Mouse (Mus musculus) hindbrain, embryonic 15.5 days (tissue): ENCODE measurements around the gene 0610010K14Rik. TPM values are rescaled to one million over a fixed set of nuclear protein-coding genes. Genes with fewer than 3 reads are reported as not detected.

Experiments used
- ATAC-seq: fragments of 200-750 bp; cut with Nextera tagmentation; 2 replicates; pipeline ENCODE4 v1.8.0; 2017; ENCODE audit warnings: low read depth, moderate number of reproducible peaks, moderate TSS enrichment; ENCODE audit not compliant: low FRiP score
- H3K27ac ChIP-seq: fragments of 300-500 bp; sonication (generic); replicated peaks from 2 replicates; pipeline ENCODE4 v1.5.1; 2015; ENCODE audit warnings: mild to moderate bottlenecking, inconsistent platforms
- H3K27me3 ChIP-seq: fragments of 300-500 bp; sonication (generic); 2 replicates; pipeline ENCODE4 v1.6.1; 2015; ENCODE audit warnings: control low read depth, inconsistent platforms
- H3K36me3 ChIP-seq: fragments of 300-500 bp; sonication (generic); 2 replicates; pipeline ENCODE4 v1.6.1; 2015; ENCODE audit warnings: control low read depth, inconsistent platforms
- H3K4me1 ChIP-seq: fragments of 300-500 bp; sonication (generic); replicated peaks from 2 replicates; pipeline ENCODE4 v1.6.1; 2015; ENCODE audit warnings: control low read depth, inconsistent platforms
- H3K4me2 ChIP-seq: fragments of 300-500 bp; sonication (generic); 2 replicates; pipeline ENCODE4 v1.6.1; 2015; ENCODE audit warnings: moderate library complexity, mild to moderate bottlenecking, inconsistent platforms
- H3K4me3 ChIP-seq: fragments of 300-500 bp; sonication (generic); 2 replicates; pipeline ENCODE4 v1.5.1; 2015; ENCODE audit warnings: mild to moderate bottlenecking, inconsistent platforms
- H3K9ac ChIP-seq: fragments of 300-500 bp; sonication (generic); 2 replicates; pipeline ENCODE4 v1.6.1; 2015; ENCODE audit warnings: inconsistent platforms
- H3K9me3 ChIP-seq: fragments of 300-500 bp; sonication (generic); 2 replicates; pipeline ENCODE4 v1.6.1; 2016; ENCODE audit warnings: control low read depth, inconsistent platforms
- WGBS: fragments of 180-500 bp; shearing (Covaris S2); methylation state at CpG from one replicate; pipeline ENCODE4 v1.1.7; 2015; 5-methylcytosine and 5-hydroxymethylcytosine counted together
- polyA plus RNA-seq: library from polyadenylated mRNA; unstranded; fragments of >200 nt; fragmentation: Nextera tagmentation; extraction: Ambion mirVana; gene quantifications from 2 replicates; pipeline ENCODE4 v1.2.1, GENCODE M21; 2015

Gene 0610010K14Rik
- polyA plus RNA-seq, 1 experiment from 2014 or later = 175 TPM

DNA sequence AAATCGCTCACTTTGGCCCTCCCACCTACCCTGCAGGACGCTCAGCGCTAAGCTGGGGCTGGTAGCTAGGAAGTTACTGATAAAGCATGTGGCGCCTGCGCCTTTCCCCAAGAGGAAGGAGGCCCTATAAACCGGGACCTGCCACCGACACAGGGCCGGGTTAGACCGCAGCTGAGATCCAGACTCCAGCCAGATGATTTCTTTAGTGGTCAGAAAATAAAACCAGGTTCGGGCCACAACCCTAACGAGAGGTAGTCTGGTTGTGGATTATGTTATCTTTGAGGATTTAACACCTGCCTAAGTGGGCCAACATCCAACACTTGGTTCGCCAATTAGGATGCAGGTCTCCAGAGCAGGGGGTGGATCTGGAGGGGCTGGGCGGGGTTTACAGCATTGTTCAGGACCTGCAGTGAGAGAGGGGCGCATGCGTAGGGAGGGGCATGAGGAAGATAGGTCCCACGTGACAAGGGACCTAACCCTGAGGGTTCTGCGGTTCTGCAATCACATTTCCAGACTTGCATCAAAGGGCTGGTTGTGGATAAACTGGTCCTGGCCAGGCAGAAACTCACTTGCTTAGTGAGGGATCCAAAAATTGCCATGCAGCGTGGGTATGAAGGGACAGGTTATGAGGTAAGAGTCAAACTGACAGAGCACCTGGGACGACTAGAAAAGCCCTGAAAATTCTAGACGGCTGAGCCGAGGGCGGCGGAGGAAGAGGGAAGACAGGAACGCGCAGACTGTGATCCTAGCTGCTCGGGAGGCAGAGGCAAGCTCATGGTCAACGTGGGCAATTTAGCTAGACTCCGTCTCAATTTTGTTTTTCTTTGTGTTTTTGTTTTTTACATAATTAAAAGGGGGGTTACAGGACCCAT lies 16.7 kb downstream of the 0610010K14Rik start, which contains the start of gene Slc16a13:
Gene Slc16a13 (minus strand): TSS at position 334 of the 872 bp plus-strand sequence.
- Histone ChIP-seq H3K36me3 (peaks cover 6% of the 10 kb centered on the region; the same call in 1 of the 2 replicates), H3K9ac (peak within 1 kb of the TSS; percentile 64), H3K27ac (peak within 1 kb of the TSS; percentile 86), H3K4me3 (peak within 1 kb of the TSS; percentile 60), H3K4me2 (peak within 1 kb of the TSS; percentile 87), H3K9me3 (no peaks in the 10 kb centered on the region), H3K27me3 (peaks cover 16% of the 10 kb centered on the region), H3K4me1 (peaks cover 35% of the 10 kb centered on the region)
- ATAC-seq = peak; percentile 96
- under 1% methylated on average over 28 of the region's 28 CpGs for WGBS

DNA sequence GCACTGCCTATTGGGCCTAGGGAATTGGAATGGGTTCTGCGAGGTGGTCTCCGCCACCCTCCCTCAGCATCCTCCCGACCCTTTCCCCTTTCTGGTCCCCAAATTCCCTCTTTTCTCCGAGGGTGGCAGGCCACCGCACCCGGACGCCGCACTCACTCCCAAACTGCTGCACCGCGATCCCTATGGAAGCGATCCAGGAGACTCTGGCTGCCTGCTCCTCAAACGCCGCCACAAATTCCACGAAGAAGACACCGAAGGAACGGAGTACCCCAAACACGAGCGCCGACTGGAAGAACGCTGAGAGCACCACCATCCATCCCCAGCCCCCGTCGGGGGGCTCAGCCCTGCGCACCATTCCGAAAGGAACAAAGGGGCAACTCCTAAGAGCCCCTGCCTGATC lies 17.4 kb downstream of the 0610010K14Rik start:
- WGBS = under 1% methylated on average over 24 of the region's 24 CpGs
- Histone ChIP-seq H3K4me3 (peak overlapping the region; percentile 60), H3K4me2 (peak overlapping the region; percentile 87), H3K9ac (peak overlapping the region; percentile 57), H3K4me1 (peaks cover 35% of the 10 kb centered on the region), H3K27ac (peak overlapping the region; percentile 86), H3K36me3 (peaks cover 6% of the 10 kb centered on the region; the same call in 1 of the 2 replicates), H3K9me3 (no peaks in the 10 kb centered on the region), H3K27me3 (peaks cover 19% of the 10 kb centered on the region)
- no peak for ATAC-seq

DNA sequence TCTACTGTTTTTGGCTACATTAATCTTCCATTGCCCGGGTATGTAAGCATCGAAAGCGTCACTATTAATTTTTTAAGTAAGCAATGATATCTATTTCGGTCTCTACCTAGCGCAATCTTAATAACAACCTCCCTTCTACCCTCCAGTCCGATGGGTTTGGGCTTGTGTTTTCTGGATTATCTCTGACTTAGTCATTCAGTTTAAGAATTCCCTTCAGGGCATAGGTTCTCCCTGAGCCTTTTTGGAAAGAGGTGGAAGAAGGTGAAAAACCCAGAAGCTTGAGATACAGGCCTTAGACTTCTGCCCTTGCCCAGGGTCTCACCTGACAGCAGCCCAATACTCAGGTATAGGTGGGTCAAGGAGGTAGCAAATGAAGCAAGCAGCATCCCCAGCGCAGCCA lies 17.8 kb downstream of the 0610010K14Rik start:
- Histone ChIP-seq H3K4me1 (peaks cover 39% of the 10 kb centered on the region), H3K27me3 (peaks cover 23% of the 10 kb centered on the region), H3K27ac (peak overlapping the region; percentile 86), H3K4me3 (peak overlapping the region; percentile 60), H3K9me3 (no peaks in the 10 kb centered on the region), H3K36me3 (peaks cover 6% of the 10 kb centered on the region; the same call in 1 of the 2 replicates), H3K9ac (peak overlapping the region; percentile 57), H3K4me2 (peak overlapping the region; percentile 87)
- 52% methylated on average over 7 of the region's 7 CpGs for WGBS
- no peak for ATAC-seq

DNA sequence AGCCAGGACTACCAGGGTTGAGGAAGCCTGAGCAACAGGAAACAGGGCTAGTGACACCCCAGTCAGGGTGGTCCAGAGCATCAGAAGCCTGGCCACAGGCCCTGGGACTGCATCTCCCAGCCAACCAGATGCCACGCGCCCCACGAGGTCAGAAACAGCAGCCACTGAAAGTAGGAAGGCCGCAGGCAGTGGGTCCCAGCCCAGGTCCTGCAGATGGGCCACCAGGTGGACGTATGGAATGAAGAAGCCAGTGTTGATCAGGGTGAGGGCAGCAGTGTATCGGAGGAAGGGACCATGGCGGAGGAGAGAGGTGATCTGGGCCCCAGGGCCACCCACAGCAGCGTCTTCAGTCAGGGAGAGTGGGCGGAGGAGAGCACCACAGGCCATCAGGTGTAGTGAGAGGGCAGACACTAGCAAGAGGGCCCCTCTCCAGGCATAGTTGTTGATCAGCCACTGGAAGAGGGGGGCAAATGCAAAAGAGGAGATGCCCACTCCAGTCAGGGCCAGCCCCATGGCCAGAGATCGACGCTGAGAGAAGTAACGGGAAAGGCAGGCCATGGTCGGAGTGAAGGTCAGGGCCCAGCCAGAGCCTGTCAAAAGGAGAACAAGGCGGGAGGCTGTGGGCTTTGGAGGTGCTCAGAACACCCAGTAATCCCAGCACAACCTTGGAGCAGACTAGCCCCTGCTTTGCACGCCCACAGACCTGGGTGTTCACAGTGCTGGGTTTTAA lies 18.8 kb downstream of the 0610010K14Rik start:
- WGBS = 88% methylated on average over 15 of the region's 15 CpGs
- H3K4me1 ChIP-seq = peaks cover 49% of the 10 kb centered on the region
- no peak for ATAC-seq

DNA sequence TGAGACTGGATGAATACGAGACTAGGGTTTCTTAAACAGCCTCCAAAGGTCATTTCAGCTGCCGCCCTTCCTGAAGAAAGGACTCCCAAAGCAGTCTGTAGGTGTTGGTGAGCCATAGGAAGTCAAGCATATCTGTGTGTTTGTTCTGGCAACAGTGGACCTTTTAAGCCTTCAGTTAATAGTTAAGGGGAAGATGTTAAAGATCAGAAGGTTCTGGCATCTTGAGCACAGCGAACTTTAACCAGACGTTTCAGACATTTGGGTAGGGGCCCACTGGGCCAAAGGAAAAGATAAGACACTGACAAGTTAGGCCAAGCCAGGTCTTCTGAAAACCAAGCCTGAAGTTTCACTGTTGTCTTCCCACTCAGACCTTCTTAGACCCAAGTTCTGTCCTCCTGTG lies 19.7 kb downstream of the 0610010K14Rik start:
- Histone ChIP-seq H3K9me3 (no peaks in the 10 kb centered on the region), H3K9ac (no peak overlapping the region), H3K36me3 (peaks cover 6% of the 10 kb centered on the region; the same call in 1 of the 2 replicates), H3K4me3 (no peak overlapping the region), H3K4me2 (0 out of 2 replicates have a peak overlapping the region, but pooled peaks have one; percentile 87), H3K27ac (no peak overlapping the region), H3K4me1 (peaks cover 57% of the 10 kb centered on the region), H3K27me3 (peaks cover 35% of the 10 kb centered on the region)
- 95% methylated on average over 4 of the region's 4 CpGs for WGBS
- ATAC-seq = no peak

More for the DNA sequence above, 18.8 kb downstream of the 0610010K14Rik start:
- peak overlapping the region; percentile 60 for H3K4me3 ChIP-seq
- H3K9ac ChIP-seq = 0 out of 2 replicates have a peak overlapping the region, but pooled peaks have one; percentile 15
- no peak overlapping the region for H3K27ac ChIP-seq
- H3K9me3 ChIP-seq = no peaks in the 10 kb centered on the region
- H3K4me2 ChIP-seq = peak overlapping the region; percentile 87
- peaks cover 6% of the 10 kb centered on the region; the same call in 1 of the 2 replicates for H3K36me3 ChIP-seq
- peaks cover 31% of the 10 kb centered on the region for H3K27me3 ChIP-seq

DNA sequence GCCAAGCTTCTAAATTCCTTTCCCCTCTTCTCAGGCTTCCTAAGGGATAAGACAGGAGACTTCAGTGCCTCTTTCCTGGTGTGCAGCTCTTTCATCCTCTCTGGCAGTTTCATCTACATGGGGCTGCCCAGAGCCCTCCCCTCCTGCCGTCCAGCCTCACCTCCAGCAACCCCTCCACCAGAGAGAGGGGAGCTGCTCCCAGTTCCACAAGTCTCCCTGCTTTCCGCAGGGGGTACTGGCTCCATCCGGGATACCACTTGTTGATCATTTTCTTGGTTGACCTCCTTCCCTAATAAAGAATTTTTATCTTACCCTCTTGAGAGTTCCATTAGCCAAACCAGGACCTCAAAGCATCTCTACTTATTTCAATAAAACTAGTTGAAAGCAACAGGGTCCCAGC lies 21.6 kb downstream of the 0610010K14Rik start:
- Histone ChIP-seq H3K4me3 (no peak overlapping the region), H3K27ac (no peak overlapping the region), H3K4me1 (peaks cover 46% of the 10 kb centered on the region), H3K9me3 (no peaks in the 10 kb centered on the region), H3K9ac (no peak overlapping the region), H3K36me3 (peaks cover 6% of the 10 kb centered on the region; the same call in 1 of the 2 replicates), H3K4me2 (no peak overlapping the region), H3K27me3 (peaks cover 39% of the 10 kb centered on the region)
- no peak for ATAC-seq
- WGBS = 46% methylated on average over 3 of the region's 3 CpGs

DNA sequence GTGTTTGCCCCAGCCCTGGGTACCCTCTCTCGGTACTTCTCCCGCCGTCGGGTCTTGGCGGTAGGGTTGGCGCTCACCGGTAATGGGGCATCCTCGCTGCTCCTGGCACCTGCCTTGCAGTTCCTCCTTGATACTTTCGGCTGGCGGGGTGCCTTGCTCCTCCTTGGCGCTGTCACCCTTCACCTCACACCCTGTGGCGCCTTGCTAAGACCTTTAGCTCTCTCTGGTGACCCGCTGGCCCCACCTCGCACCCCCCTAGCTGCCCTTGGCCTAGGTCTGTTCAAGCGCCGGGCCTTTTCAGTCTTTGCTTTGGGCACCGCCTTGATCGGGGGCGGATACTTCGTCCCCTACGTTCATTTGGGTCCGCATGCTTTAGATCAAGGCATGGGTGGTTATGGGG lies 22.4 kb downstream of the 0610010K14Rik start:
- Histone ChIP-seq H3K9ac (no peak overlapping the region), H3K27ac (no peak overlapping the region), H3K4me2 (peak overlapping the region; percentile 84), H3K27me3 (peaks cover 39% of the 10 kb centered on the region), H3K4me1 (peaks cover 46% of the 10 kb centered on the region), H3K36me3 (peaks cover 6% of the 10 kb centered on the region; the same call in 1 of the 2 replicates), H3K9me3 (no peaks in the 10 kb centered on the region), H3K4me3 (no peak overlapping the region)
- WGBS = 11% methylated on average over 22 of the region's 22 CpGs
- ATAC-seq = no peak

DNA sequence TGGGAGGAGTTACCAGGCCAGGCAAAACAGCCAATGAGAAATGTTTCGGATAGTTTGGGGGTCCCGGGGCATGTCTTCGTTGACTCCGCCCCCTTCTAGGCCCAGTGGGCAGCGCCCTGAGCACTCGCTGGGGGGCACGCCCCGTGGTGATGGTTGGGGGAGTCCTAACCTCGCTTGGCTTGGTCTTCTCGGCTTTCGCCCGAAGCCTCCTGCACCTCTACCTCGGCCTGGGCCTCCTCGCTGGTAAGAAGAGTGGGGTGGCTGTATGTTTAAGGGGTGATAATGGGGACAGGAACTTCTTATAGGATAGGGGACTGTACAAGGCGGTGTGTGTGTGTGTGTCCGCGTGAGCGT lies 22.9 kb downstream of the 0610010K14Rik start:
- Histone ChIP-seq H3K9ac (no peak overlapping the region), H3K27ac (no peak overlapping the region), H3K36me3 (peaks cover 6% of the 10 kb centered on the region; the same call in 1 of the 2 replicates), H3K4me1 (peaks cover 43% of the 10 kb centered on the region), H3K9me3 (no peaks in the 10 kb centered on the region), H3K4me2 (peak overlapping the region; percentile 84), H3K4me3 (peak overlapping the region; percentile 42), H3K27me3 (peaks cover 39% of the 10 kb centered on the region)
- peak; percentile 32; the same call in 1 of the 2 replicates for ATAC-seq
- WGBS = 5% methylated on average over 18 of the region's 18 CpGs

DNA sequence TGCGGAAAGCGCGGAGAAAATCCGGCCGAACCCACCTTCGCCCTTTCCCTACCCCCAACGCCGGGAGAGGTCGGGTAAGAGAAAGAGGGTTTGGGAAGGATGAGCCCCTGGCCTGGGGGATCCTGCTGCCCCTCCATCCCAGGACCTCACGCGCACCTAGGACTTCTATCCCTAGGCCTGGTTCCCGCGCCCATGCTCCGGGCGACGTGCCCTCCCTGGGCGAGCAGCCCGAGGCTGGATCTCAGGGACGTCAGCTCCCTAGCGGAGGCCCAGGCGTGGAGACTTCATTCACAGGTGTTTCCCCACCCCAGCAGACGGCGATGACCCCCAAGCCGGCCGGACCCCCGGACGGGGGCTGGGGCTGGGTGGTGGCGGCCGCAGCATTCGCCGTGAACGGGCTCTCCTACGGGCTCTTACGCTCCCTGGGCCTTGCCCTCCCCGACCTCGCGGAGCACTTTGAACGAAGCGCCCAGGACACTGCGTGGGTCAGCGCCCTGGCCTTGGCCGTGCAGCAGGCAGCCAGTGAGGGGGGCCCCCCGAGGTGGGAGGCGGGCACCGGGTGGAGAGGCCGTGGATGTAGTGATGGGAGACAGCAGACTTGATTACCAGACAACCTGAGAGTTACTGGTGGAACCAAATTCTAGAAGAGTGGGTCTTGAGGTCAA lies 23.4 kb downstream of the 0610010K14Rik start:
- H3K4me1 ChIP-seq = peaks cover 38% of the 10 kb centered on the region
- peak overlapping the region; percentile 42 for H3K4me3 ChIP-seq
- no peak overlapping the region for H3K27ac ChIP-seq
- peaks cover 39% of the 10 kb centered on the region for H3K27me3 ChIP-seq
- H3K4me2 ChIP-seq = peak overlapping the region; percentile 84
- under 1% methylated on average over 46 of the region's 46 CpGs for WGBS
- peaks cover 6% of the 10 kb centered on the region; the same call in 1 of the 2 replicates for H3K36me3 ChIP-seq
- H3K9me3 ChIP-seq = no peaks in the 10 kb centered on the region
- H3K9ac ChIP-seq = peak overlapping the region; percentile 44
- ATAC-seq = peak; percentile 57

DNA sequence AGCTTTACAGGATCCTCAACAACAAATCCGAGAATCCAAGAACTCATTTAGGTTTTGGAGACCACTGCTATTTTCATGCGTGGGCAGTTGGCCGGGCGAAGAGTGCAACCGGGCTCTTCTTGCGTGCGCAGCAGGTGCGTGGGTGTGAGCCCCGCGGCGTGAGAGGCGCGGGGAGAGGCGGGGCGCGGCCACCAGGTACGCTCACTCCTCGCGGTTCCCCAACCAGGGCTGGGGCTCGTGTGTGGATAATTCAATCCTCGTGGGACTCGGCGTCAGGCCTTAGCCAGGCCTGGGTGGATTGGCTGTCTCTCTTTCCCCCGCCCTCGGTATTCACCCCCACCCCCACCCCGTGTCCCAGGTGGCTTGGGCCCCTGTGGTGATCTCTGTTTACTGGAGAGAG lies 24.0 kb downstream of the 0610010K14Rik start:
- Histone ChIP-seq H3K27ac (no peak overlapping the region), H3K9ac (peak overlapping the region; percentile 44), H3K27me3 (peaks cover 39% of the 10 kb centered on the region), H3K36me3 (peaks cover 6% of the 10 kb centered on the region; the same call in 1 of the 2 replicates), H3K4me3 (peak overlapping the region; percentile 42), H3K4me1 (peaks cover 32% of the 10 kb centered on the region), H3K4me2 (peak overlapping the region; percentile 84), H3K9me3 (no peaks in the 10 kb centered on the region)
- WGBS = 8% methylated on average over 23 of the region's 26 CpGs
- peak; percentile 17; the same call in 1 of the 2 replicates for ATAC-seq

DNA sequence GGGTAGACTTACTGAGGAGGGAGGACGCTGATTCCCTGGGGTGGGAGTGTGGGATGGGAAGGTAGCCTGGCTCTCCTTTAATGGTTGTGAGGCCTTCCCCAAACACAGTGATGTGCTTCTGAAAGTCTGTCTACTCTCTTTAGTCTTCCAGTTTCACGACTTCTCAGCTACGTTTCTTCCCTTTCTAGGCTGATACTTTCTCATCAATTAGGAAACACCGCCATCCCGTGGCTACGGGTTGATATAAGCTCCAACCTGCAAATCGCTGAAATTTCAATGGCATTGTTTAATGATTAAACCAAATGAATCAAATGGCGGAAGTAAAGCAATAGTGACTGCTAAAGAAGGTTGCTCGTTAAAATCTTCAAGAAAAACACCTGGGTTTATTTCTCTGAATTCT lies 24.8 kb downstream of the 0610010K14Rik start:
- Histone ChIP-seq H3K9ac (no peak overlapping the region), H3K4me2 (peak overlapping the region; percentile 84; the same call in 1 of the 2 replicates), H3K27me3 (peaks cover 39% of the 10 kb centered on the region), H3K4me1 (peaks cover 26% of the 10 kb centered on the region), H3K27ac (no peak overlapping the region), H3K9me3 (no peaks in the 10 kb centered on the region), H3K36me3 (peaks cover 6% of the 10 kb centered on the region; the same call in 1 of the 2 replicates), H3K4me3 (no peak overlapping the region)
- WGBS = 9% methylated on average over 9 of the region's 9 CpGs
- ATAC-seq = no peak
